Mouse (Mus musculus) midbrain, embryonic 16.5 days (tissue): Measurements from ENCODE around the gene Bbof1. TPM values are rescaled to one million over a fixed set of nuclear protein-coding genes. Genes with fewer than 3 reads are reported as not detected.
A peak's percentile ranks its signal among the peaks of the same experiment; 100 is the strongest.

Experiments
- ATAC-seq: fragments of 200-750 bp; cut with Nextera tagmentation; 2 replicates; pipeline ENCODE4 v1.8.0; 2017; ENCODE audit warnings: moderate TSS enrichment
- H3K27ac ChIP-seq: fragments of 300-500 bp; sonication (generic); 2 replicates; pipeline ENCODE4 v1.5.1; 2014; ENCODE audit warnings: mild to moderate bottlenecking, low read length, mixed read lengths
- H3K27me3 ChIP-seq: fragments of 300-500 bp; sonication (generic); 2 replicates; pipeline ENCODE4 v1.6.1; 2014; ENCODE audit warnings: low read depth, low read length, mixed read lengths; ENCODE audit not compliant: control insufficient read depth, insufficient read depth
- H3K36me3 ChIP-seq: fragments of 300-500 bp; sonication (generic); 2 replicates; pipeline ENCODE4 v1.6.1; 2014; ENCODE audit warnings: mild to moderate bottlenecking, low read length, moderate library complexity, mixed read lengths; ENCODE audit not compliant: control insufficient read depth, insufficient read depth
- H3K4me1 ChIP-seq: fragments of 300-500 bp; sonication (generic); 2 replicates; pipeline ENCODE4 v1.6.1; 2014; ENCODE audit warnings: mild to moderate bottlenecking, low read length, mixed read lengths; ENCODE audit not compliant: control insufficient read depth, insufficient read depth
- H3K4me2 ChIP-seq: fragments of 300-500 bp; sonication (generic); 2 replicates; pipeline ENCODE4 v1.6.1; 2014; ENCODE audit warnings: mild to moderate bottlenecking, low read length, mixed read lengths
- H3K4me3 ChIP-seq: fragments of 300-500 bp; sonication (generic); 2 replicates; pipeline ENCODE4 v1.5.1; 2014; ENCODE audit warnings: low read depth, mild to moderate bottlenecking, low read length, moderate library complexity, mixed read lengths
- H3K9ac ChIP-seq: fragments of 300-500 bp; sonication (generic); 2 replicates; pipeline ENCODE4 v1.6.1; 2014; ENCODE audit warnings: low read depth, low read length, mixed read lengths
- H3K9me3 ChIP-seq: fragments of 300-500 bp; sonication (generic); replicated peaks from 2 replicates; pipeline ENCODE4 v1.6.1; 2014; ENCODE audit warnings: mild to moderate bottlenecking, low read length, mixed read lengths; ENCODE audit not compliant: control insufficient read depth, poor library complexity, severe bottlenecking
- WGBS: fragments of 180-500 bp; shearing (Covaris S2); extraction: QIAGEN DNeasy Blood & Tissue Kit; methylation state at CpG from one replicate; pipeline ENCODE4 v1.1.7; 2014; 5-methylcytosine and 5-hydroxymethylcytosine counted together
- polyA plus RNA-seq: library from polyadenylated mRNA; unstranded; fragments of >200 nt; fragmentation: Nextera tagmentation; extraction: Ambion mirVana; gene quantifications from 2 replicates; pipeline ENCODE4 v1.2.1, GENCODE M21; 2015

Bbof1 gene
- polyA plus RNA-seq, 1 experiment from 2014 or later, result 4.6 TPM

DNA sequence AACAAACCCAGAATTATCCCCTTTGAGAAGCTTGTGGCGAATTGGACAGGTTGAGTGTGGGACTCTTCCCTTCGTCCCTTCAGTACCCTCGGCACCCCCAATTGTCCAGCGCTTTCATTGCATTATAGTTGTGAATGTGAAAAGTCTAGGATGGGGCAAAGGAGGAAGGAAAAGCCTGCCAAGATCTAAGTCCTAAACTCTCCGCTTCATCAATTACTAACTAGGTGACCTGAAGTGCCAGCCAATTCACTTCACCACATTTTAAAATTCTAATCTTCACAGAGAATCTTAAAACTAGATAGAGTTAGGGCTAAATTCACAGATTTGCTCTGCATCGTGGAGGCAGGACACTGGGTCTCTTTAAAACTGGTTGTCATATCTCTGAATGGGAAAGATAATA lies 39.3 kb downstream of the Bbof1 start:
- Histone ChIP-seq H3K9ac (no peak overlapping the region), H3K4me2 (no peak overlapping the region), H3K36me3 (no peaks in the 10 kb centered on the region), H3K27ac (no peak overlapping the region), H3K9me3 (no peaks in the 10 kb centered on the region), H3K27me3 (no peaks in the 10 kb centered on the region; the same call in 1 of the 2 replicates), H3K4me1 (peaks cover 19% of the 10 kb centered on the region), H3K4me3 (no peak overlapping the region)
- no peak for ATAC-seq
- WGBS, result 89% methylated on average over 6 of the region's 6 CpGs

DNA sequence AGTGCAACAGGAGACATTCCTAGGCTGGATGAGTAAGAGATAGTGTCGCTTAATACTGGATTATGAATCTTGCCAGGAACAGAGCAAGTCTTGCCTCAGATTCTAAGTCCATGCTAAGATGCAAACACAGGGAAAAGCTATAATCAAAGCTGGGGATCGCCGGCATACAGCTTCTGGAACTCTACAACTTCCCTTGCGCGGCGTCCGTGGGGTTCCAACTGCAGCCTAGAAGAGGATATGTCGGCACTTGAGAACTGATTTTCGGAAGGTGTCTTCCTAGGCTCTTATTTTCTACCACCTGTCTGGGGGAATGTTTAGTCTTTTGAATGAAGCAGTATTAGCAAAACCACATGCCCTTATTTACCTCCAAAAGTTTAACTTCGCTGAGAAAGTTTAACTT lies 41.0 kb downstream of the Bbof1 start:
- Histone ChIP-seq H3K36me3 (no peaks in the 10 kb centered on the region), H3K27ac (no peak overlapping the region; the same call in 1 of the 2 replicates), H3K4me1 (peaks cover 19% of the 10 kb centered on the region), H3K27me3 (no peaks in the 10 kb centered on the region; the same call in 1 of the 2 replicates), H3K9me3 (no peaks in the 10 kb centered on the region), H3K4me3 (peak overlapping the region; percentile 56; the same call in 1 of the 2 replicates), H3K9ac (no peak overlapping the region), H3K4me2 (peak overlapping the region; percentile 66)
- ATAC-seq, result no peak
- WGBS, result 46% methylated on average over 10 of the region's 10 CpGs

- Histone ChIP-seq H3K36me3 (no peaks in the 10 kb centered on the region), H3K27ac (peak overlapping the region; percentile 78), H3K4me1 (peaks cover 19% of the 10 kb centered on the region), H3K27me3 (no peaks in the 10 kb centered on the region; the same call in 1 of the 2 replicates), H3K4me3 (peak overlapping the region; percentile 56), H3K9me3 (no peaks in the 10 kb centered on the region), H3K9ac (peak overlapping the region; percentile 72), H3K4me2 (peak overlapping the region; percentile 66)
- ATAC-seq, result no peak; the same call in 1 of the 2 replicates
- under 1% methylated on average over 6 of the region's 6 CpGs for WGBS
These were observed 41.5 kb downstream of the Bbof1 start for GRCm38 (mm10) chr12:84450351-84450717.

- peak within 1 kb of the TSS; percentile 98 for H3K4me2 ChIP-seq
- no peaks in the 10 kb centered on the region for H3K9me3 ChIP-seq
- WGBS, result under 1% methylated on average over 49 of the region's 49 CpGs
- peaks cover 19% of the 10 kb centered on the region for H3K4me1 ChIP-seq
- peak within 1 kb of the TSS; percentile 56 for H3K4me3 ChIP-seq
- peak; percentile 98 for ATAC-seq
- H3K36me3 ChIP-seq, result no peaks in the 10 kb centered on the region
- peak within 1 kb of the TSS; percentile 78 for H3K27ac ChIP-seq
- H3K27me3 ChIP-seq, result no peaks in the 10 kb centered on the region; the same call in 1 of the 2 replicates
- peak within 1 kb of the TSS; percentile 72 for H3K9ac ChIP-seq
These were observed 42.1 kb downstream of the Bbof1 start, which contains the start of the genes Aldh6a1 and Lin52 for GRCm38 (mm10) chr12:84450718-84451646. Gene Aldh6a1, minus strand, starts transcription at chr12:84451004. Gene Lin52, plus strand, starts transcription at chr12:84451422.

DNA sequence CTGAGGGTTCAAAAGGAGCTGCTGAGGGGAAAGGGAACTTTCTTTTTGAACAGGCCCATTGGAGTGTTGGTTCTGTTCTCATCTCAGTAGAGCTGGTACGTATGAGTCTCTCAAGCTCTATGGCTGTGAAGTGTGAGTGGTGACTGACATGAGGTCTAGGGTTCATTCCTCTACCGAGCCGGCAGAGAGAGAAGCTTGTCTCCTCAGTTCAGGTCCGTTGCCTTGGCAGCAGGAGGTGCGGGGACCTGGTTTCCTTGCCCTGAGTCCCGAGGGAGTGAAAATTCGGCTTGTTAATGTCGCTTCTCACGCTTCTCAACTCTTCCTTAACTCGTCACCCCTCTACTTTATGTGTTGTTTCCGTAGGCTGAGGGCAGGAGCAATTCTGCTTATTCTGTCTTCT lies 42.9 kb downstream of the Bbof1 start:
- peak overlapping the region; percentile 71 for H3K27ac ChIP-seq
- WGBS, result 3% methylated on average over 11 of the region's 11 CpGs
- peaks cover 19% of the 10 kb centered on the region for H3K4me1 ChIP-seq
- H3K9ac ChIP-seq, result peak overlapping the region; percentile 66
- H3K36me3 ChIP-seq, result no peaks in the 10 kb centered on the region
- no peak; the same call in 1 of the 2 replicates for ATAC-seq
- H3K4me3 ChIP-seq, result peak overlapping the region; percentile 56
- peak overlapping the region; percentile 98 for H3K4me2 ChIP-seq
- H3K27me3 ChIP-seq, result no peaks in the 10 kb centered on the region
- H3K9me3 ChIP-seq, result no peaks in the 10 kb centered on the region

GRCm38 (mm10) chr12:84456911-84457310 lies 48.0 kb downstream of the Bbof1 start:
- 94% methylated on average over 3 of the region's 3 CpGs for WGBS
- no peaks in the 10 kb centered on the region for H3K9me3 ChIP-seq
- no peak overlapping the region for H3K4me2 ChIP-seq
- no peak overlapping the region for H3K27ac ChIP-seq
- H3K4me3 ChIP-seq, result no peak overlapping the region
- peaks cover 8% of the 10 kb centered on the region for H3K4me1 ChIP-seq
- peaks cover 17% of the 10 kb centered on the region for H3K36me3 ChIP-seq
- ATAC-seq, result no peak
- no peaks in the 10 kb centered on the region for H3K27me3 ChIP-seq
- no peak overlapping the region for H3K9ac ChIP-seq

GRCm38 (mm10) chr12:84459845-84460244 lies 51.0 kb downstream of the Bbof1 start:
- H3K36me3 ChIP-seq, result peaks cover 20% of the 10 kb centered on the region
- no peak overlapping the region for H3K27ac ChIP-seq
- 54% methylated on average over 1 of the region's 1 CpGs for WGBS
- H3K4me3 ChIP-seq, result no peak overlapping the region
- H3K9ac ChIP-seq, result no peak overlapping the region
- no peaks in the 10 kb centered on the region for H3K27me3 ChIP-seq
- no peak for ATAC-seq
- no peaks in the 10 kb centered on the region for H3K9me3 ChIP-seq
- H3K4me2 ChIP-seq, result no peak overlapping the region
- H3K4me1 ChIP-seq, result no peaks in the 10 kb centered on the region

DNA sequence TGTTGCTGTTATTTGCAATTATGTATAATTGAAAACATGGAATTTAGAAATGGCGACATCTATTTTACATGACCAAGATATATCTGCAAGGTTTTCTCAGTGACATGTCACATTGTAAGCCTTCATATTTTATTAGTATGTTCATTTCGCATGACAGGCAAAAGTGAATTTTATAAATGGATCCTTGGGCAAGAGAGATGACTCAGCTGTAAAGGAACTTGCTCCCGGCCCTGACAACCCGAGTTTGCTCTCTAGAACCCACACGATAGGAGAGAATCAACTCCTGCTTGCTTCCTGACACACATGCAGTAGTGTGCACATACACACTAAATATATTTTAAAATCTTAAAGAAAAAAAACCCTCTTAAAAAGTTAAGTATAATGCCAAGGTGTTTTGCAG lies 52.5 kb downstream of the Bbof1 start:
- H3K4me2 ChIP-seq, result no peak overlapping the region
- H3K4me1 ChIP-seq, result no peaks in the 10 kb centered on the region
- peaks cover 20% of the 10 kb centered on the region for H3K36me3 ChIP-seq
- no peaks in the 10 kb centered on the region for H3K9me3 ChIP-seq
- no peak for ATAC-seq
- no peak overlapping the region for H3K27ac ChIP-seq
- no peak overlapping the region for H3K9ac ChIP-seq
- no peaks in the 10 kb centered on the region for H3K27me3 ChIP-seq
- H3K4me3 ChIP-seq, result no peak overlapping the region
- 91% methylated on average over 5 of the region's 5 CpGs for WGBS

DNA sequence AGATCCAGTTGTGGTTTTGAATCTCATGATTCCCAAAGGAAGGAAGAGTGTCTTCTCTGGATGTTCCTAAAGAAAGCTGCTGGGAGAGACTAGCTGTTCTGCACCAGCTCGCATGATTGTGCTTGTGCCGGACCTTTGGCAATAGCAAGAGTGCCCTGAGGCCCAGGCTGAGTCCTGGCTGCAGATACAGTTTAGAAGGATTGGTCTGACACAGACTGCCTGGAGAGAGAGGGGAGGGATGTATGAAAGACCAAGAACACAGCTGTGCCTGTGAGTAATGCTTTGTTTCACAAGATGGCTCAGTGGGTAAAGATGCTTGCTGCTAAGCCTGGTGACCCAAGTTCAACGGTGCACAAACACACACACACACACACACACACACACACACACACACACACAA lies 54.0 kb downstream of the Bbof1 start:
- Histone ChIP-seq H3K27ac (no peak overlapping the region), H3K9ac (no peak overlapping the region), H3K9me3 (no peaks in the 10 kb centered on the region), H3K4me2 (no peak overlapping the region), H3K4me3 (no peak overlapping the region), H3K27me3 (no peaks in the 10 kb centered on the region), H3K36me3 (peaks cover 19% of the 10 kb centered on the region), H3K4me1 (no peaks in the 10 kb centered on the region)
- ATAC-seq, result no peak
- 84% methylated on average over 3 of the region's 3 CpGs for WGBS
